Mouse (Mus musculus) stomach, adult 2 months (tissue): ENCODE data around the gene Ogfr. TPM values are rescaled to one million over a fixed set of nuclear protein-coding genes. Genes with fewer than 3 reads are reported as not detected.

Source experiments
- polyA plus RNA-seq: library from polyadenylated mRNA; depleted of rRNA; stranded (reverse); fragments of >200 nt; gene quantifications from 2 replicates; pipeline ENCODE4 v1.2.3, GENCODE M21; 2012; rRNA removed

Ogfr gene
- polyA plus RNA-seq = 8.5 TPM in 2 replicates

GRCm38 (mm10) chr2:180589123-180589831, at the start of gene Ogfr:
Gene Ogfr (plus strand): TSS chr2:180589245.

GRCm38 (mm10) chr2:180581002-180581401, 8.0 kb upstream of the Ogfr start, which contains the start of gene Mrgbp:
Gene Mrgbp (plus strand): TSS chr2:180581304.

GRCm38 (mm10) chr2:180597490-180597889, 8.4 kb downstream of the Ogfr start, which contains the start of gene Col9a3:
Gene Col9a3 (plus strand): TSS chr2:180597790.

GRCm38 (mm10) chr2:180642555-180643260, 53.7 kb downstream of the Ogfr start, which contains the start of gene Tcfl5:
Gene Tcfl5 (minus strand): TSS chr2:180642708.

Other genes starting within 250 kb of the Ogfr start
- gene Slco4a1, start 133.0 kb upstream of the Ogfr start, polyA plus RNA-seq = 19.2 and 24.8 TPM in 2 replicates
- 0.13 TPM in 2 replicates for gene Ntsr1, start 89.3 kb upstream of the Ogfr start, polyA plus RNA-seq
- gene Mrgbp, start 7.9 kb upstream of the Ogfr start, polyA plus RNA-seq = 11.4 and 14.6 TPM in 2 replicates
- gene Col9a3, start 8.5 kb downstream of the Ogfr start, polyA plus RNA-seq = 0.77 and 1.5 TPM in 2 replicates
- 0.09 TPM in 1 of 2 replicates, not detected in the other for gene Tcfl5, start 53.5 kb downstream of the Ogfr start, polyA plus RNA-seq
- 2.6 and 3.7 TPM in 2 replicates for gene Dido1, start 120.8 kb downstream of the Ogfr start, polyA plus RNA-seq
- 11.6 and 12.9 TPM in 2 replicates for gene Gid8, start 120.9 kb downstream of the Ogfr start, polyA plus RNA-seq
- 11.7 and 12.3 TPM in 2 replicates for gene Slc17a9, start 136.0 kb downstream of the Ogfr start, polyA plus RNA-seq
- gene Bhlhe23, start 187.7 kb downstream of the Ogfr start, polyA plus RNA-seq = not detected in 2 replicates